Mouse (Mus musculus) bone marrow, adult 2 months (tissue): ENCODE measurements around the gene Mmp27. TPM values are rescaled to one million over a fixed set of nuclear protein-coding genes. Genes with fewer than 3 reads are reported as not detected.

ENCODE experiments used
- H3K27ac ChIP-seq: fragments of 200-500 bp; 2 replicates; pipeline ENCODE4 v1.5.1; 2012; ENCODE audit warnings: low read depth, mild to moderate bottlenecking, control low read depth, inconsistent platforms, low read length; ENCODE audit not compliant: control insufficient read depth, poor library complexity, insufficient read depth
- H3K4me1 ChIP-seq: fragments of 200-500 bp; 2 replicates; pipeline ENCODE4 v1.6.1; 2011; ENCODE audit warnings: low read length; ENCODE audit not compliant: control insufficient read depth, insufficient read depth
- H3K4me3 ChIP-seq: fragments of 200-500 bp; replicated peaks from 2 replicates; pipeline ENCODE3; 2011; ENCODE audit warnings: mild to moderate bottlenecking, low read depth, low read length, control low read depth; ENCODE audit not compliant: control insufficient read depth
- CTCF ChIP-seq: fragments of 200-500 bp; IDR thresholded peaks from 2 replicates; pipeline ENCODE4 v1.5.1; 2011; ENCODE audit warnings: low read length, control low read depth; ENCODE audit not compliant: control insufficient read depth, insufficient read depth
- POLR2A ChIP-seq: fragments of 200-500 bp; IDR thresholded peaks from 2 replicates; pipeline ENCODE4 v1.6.1; 2011; ENCODE audit warnings: low read depth, mild to moderate bottlenecking, control low read depth, low read length, borderline replicate concordance; ENCODE audit not compliant: control insufficient read depth
- WGBS: fragments of 180-500 bp; shearing (Covaris S2); methylation state at CpG from one replicate; pipeline ENCODE4 v1.1.7; 2018; 5-methylcytosine and 5-hydroxymethylcytosine counted together
- polyA plus RNA-seq: library from polyadenylated mRNA; stranded (reverse); fragments of >200 nt; gene quantifications from 2 replicates; pipeline ENCODE4 v1.2.4, GENCODE M21; 2011; ENCODE audit warnings: low replicate concordance; ENCODE audit not compliant: missing spikeins, insufficient read depth, insufficient read length

Mmp27 gene
- 1.3 TPM in 1 of 2 replicates, not detected in the other for polyA plus RNA-seq

- WGBS, result 29% methylated on average over 4 of the region's 4 CpGs
- H3K4me3 ChIP-seq, result no peak within 1 kb of the TSS
- no peak for TF ChIP-seq POLR2A
- no peak for TF ChIP-seq CTCF
- H3K4me1 ChIP-seq, result peaks cover 6% of the 10 kb centered on the region; the same call in 1 of the 2 replicates
- peak within 1 kb of the TSS; percentile 50 for H3K27ac ChIP-seq
Measured at GRCm38 (mm10) chr9:7571162-7571561, at the start of gene Mmp27. TSS of gene Mmp27 (plus strand) at chr9:7571396.

- no peak overlapping the region for H3K4me3 ChIP-seq
- TF ChIP-seq CTCF (no peak), POLR2A (no peak)
- H3K27ac ChIP-seq, result no peak overlapping the region
- WGBS, result 74% methylated on average over 4 of the region's 4 CpGs
- H3K4me1 ChIP-seq, result no peaks in the 10 kb centered on the region
Measured at GRCm38 (mm10) chr9:7526255-7526940, 44.8 kb upstream of the Mmp27 start.

- Histone ChIP-seq H3K27ac (no peak overlapping the region), H3K4me3 (no peak overlapping the region), H3K4me1 (no peaks in the 10 kb centered on the region)
- no peak for TF ChIP-seq POLR2A
- TF ChIP-seq CTCF, result no peak
Measured at GRCm38 (mm10) chr9:7542763-7543162, 28.4 kb upstream of the Mmp27 start.

GRCm38 (mm10) chr9:7544923-7545457, 26.2 kb upstream of the Mmp27 start:
- Histone ChIP-seq H3K4me1 (no peaks in the 10 kb centered on the region), H3K27ac (no peak overlapping the region), H3K4me3 (no peak overlapping the region)
- TF ChIP-seq POLR2A (no peak), CTCF (no peak)
- WGBS, result 51% methylated on average over 1 of the region's 1 CpGs

GRCm38 (mm10) chr9:7545471-7545870, 25.7 kb upstream of the Mmp27 start:
- H3K27ac ChIP-seq, result no peak overlapping the region
- H3K4me1 ChIP-seq, result no peaks in the 10 kb centered on the region
- TF ChIP-seq POLR2A (no peak), CTCF (no peak)
- no peak overlapping the region for H3K4me3 ChIP-seq
- WGBS, result 56% methylated on average over 1 of the region's 1 CpGs

GRCm38 (mm10) chr9:7545920-7546319, 25.3 kb upstream of the Mmp27 start:
- WGBS, result 86% methylated on average over 7 of the region's 7 CpGs
- Histone ChIP-seq H3K4me3 (no peak overlapping the region), H3K4me1 (no peaks in the 10 kb centered on the region), H3K27ac (no peak overlapping the region)
- TF ChIP-seq POLR2A (no peak), CTCF (no peak)

GRCm38 (mm10) chr9:7551943-7552342, 19.3 kb upstream of the Mmp27 start:
- Histone ChIP-seq H3K4me3 (no peak overlapping the region), H3K4me1 (peaks cover 2% of the 10 kb centered on the region; the same call in 1 of the 2 replicates), H3K27ac (no peak overlapping the region)
- TF ChIP-seq POLR2A (no peak), CTCF (no peak)

GRCm38 (mm10) chr9:7553536-7553935, 17.7 kb upstream of the Mmp27 start:
- WGBS, result 45% methylated on average over 3 of the region's 3 CpGs
- Histone ChIP-seq H3K27ac (no peak overlapping the region), H3K4me1 (peaks cover 2% of the 10 kb centered on the region; the same call in 1 of the 2 replicates), H3K4me3 (no peak overlapping the region)
- TF ChIP-seq POLR2A, result no peak
- no peak for TF ChIP-seq CTCF

- H3K4me1 ChIP-seq, result peaks cover 2% of the 10 kb centered on the region; the same call in 1 of the 2 replicates
- 22% methylated on average over 3 of the region's 3 CpGs for WGBS
- no peak for TF ChIP-seq CTCF
- no peak for TF ChIP-seq POLR2A
- no peak overlapping the region for H3K4me3 ChIP-seq
- H3K27ac ChIP-seq, result no peak overlapping the region
Measured at GRCm38 (mm10) chr9:7554382-7554781, 16.8 kb upstream of the Mmp27 start.
